Mouse (Mus musculus) ES-Bruce4 (cell line): ENCODE measurements at regions not wholly inside any gene's neighbourhood (a gene's known extent, or its start where the extent isn't known, plus 50 kb on each side); places are given as distances from the start of the nearest gene placed in this dataset.

Source experiments
- CTCF ChIP-seq: IDR thresholded peaks from one replicate; pipeline ENCODE4 v1.8.1; 2011; ENCODE audit warnings: low read depth, low read length
- POLR2A ChIP-seq: IDR thresholded peaks from one replicate; pipeline ENCODE4 v1.8.1; 2011; ENCODE audit warnings: low read length; ENCODE audit not compliant: insufficient read depth

DNA sequence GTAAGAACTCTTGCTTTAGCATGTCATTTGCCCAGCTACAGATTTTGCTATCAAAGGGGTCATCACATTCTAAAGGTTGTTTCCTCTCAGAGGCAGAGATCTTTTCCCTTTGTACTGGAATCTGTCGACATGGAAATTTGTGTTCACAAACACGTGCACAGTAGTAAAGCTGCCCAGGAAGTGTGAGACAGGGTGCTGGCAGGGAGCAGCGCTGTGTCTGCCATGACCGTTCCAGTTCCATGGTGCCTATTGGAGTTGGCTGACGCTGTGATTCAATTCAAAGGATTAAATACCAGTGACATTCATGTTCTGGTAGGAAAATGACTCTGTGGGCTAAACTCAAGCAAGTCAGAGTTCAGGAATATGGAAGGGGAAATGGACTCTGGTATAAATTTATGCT, 627.1 kb downstream of the Stpg2 start:
- no peak for TF ChIP-seq POLR2A
- TF ChIP-seq CTCF: no peak
